Mouse (Mus musculus): Measurements from ENCODE around the gene Hnrnpa1. TPM values are rescaled to one million over a fixed set of nuclear protein-coding genes. Genes with fewer than 3 reads are reported as not detected.
A peak's percentile ranks its signal among the peaks of the same experiment; 100 is the strongest.
"Not testable (repeated sequence)": the region's sequence is repeated elsewhere in the genome, so short reads cannot be mapped to it uniquely, and the experiment has no call there.

Hnrnpa1 gene
- polyA plus RNA-seq, 1 experiment, result 185 TPM

DNA sequence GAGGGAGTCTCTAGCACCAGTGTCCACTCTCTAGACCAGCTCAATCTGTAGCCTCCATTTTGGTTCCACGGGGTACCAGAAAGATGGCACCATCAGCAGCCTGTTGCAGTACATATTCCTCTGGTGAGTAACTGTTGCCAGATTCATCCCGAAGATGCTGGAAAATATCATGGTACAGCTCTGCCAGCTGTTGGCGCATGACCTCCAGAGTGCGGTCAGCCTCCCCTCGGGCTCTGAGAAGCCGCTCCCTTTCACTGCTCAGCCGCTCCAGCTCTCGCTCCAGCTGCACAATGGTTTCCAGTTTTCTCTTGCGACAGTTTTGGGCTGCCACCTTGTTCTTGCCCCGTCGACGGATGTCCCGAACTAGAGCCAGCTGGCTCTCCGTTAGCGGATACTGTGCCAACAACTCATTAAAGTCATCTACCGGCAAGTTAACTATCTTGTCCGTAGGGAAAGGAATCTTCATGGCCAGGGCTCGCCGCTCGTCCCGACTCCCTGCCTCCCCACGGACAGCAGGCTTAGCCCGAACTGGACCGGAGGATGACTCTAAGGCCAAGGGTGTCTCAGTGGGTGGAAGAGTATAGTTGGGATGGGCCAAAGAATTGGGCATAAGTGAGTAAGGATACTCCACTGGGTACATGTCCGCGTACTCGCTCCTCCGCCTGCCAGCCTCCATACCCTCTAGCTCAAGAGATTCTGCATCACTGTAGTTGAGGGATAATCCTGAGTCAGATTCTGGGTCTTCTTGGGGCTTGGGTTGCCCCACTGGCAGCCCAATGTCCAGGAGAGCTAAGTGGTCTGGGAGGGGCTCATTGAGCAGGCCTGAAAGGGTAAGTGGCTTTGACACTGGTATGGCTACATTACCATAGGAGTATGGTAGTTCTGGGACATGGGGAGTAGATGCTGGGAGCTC lies 8.4 kb downstream of the Hnrnpa1 start:
- 70% methylated on average over 28 of the region's 28 CpGs for WGBS
- no peak overlapping the region for H3K4me3 ChIP-seq (ENCODE audit: insufficient read depth, low read depth, low read length)
- TF ChIP-seq POLR2A (IDR thresholded peaks at IDR 0.05; ENCODE audit: insufficient read depth, low read depth, low read length) (no peak), CTCF (IDR thresholded peaks at IDR 0.05; ENCODE audit: insufficient read depth, low read depth, low read length) (no peak)
- H3K4me1 ChIP-seq (ENCODE audit: control insufficient read depth, insufficient read depth, low read length), result no peaks in the 10 kb centered on the region
- no peak overlapping the region for H3K27ac ChIP-seq (ENCODE audit: insufficient read depth, low read depth, low read length)

DNA sequence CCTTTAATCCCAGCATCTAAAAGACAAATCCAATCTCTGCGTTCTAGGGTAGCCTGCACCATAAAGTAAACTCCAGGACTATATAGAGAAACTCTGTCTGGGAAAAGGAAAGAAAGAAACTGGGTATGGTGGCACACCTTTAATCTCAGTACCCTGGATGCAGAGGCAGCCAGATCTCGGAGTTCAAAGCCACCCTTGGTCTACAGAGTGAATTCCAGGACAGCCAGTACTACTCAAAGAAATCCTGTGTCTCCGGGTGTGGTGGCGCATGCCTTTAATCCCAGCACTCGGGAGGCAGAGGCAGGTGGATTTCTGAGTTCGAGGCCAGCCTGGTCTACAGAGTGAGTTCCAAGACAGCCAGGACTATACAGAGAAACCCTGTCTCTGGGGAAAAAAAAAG lies 9.3 kb downstream of the Hnrnpa1 start:
- not testable (repeated sequence) for H3K4me1 ChIP-seq (ENCODE audit: control insufficient read depth, insufficient read depth, low read length); H3K4me3 ChIP-seq (ENCODE audit: insufficient read depth, low read depth, low read length); H3K27ac ChIP-seq (ENCODE audit: insufficient read depth, low read depth, low read length)
- WGBS, result 85% methylated on average over 6 of the region's 6 CpGs

DNA sequence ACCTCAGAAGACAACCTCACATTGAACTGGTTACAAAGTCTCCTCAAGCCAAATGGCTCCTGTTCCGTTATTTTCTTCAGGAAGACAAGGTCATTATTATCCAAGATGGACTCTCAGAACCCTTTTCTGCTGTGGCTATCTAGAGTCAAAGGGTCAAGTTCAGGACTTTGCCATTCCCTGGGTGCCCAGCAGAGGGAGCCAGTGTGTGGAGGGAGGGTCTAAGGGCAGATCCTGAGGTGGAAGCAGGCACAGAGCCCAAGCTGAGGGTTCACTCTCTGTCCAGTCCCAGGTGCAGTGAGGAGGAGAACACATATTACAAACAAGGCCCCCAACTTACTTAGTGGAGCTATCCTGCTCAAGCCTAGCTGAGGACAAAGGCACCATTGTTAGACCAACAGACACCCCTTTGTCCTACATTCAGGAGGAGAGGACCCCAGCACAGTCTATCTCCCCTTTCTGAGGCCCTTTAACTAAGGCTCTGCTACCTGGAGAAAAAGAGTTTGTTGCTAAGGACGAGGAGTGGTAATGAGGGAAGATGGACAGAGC lies 10.0 kb downstream of the Hnrnpa1 start:
- Histone ChIP-seq H3K27ac (ENCODE audit: insufficient read depth, low read depth, low read length) (no peak overlapping the region), H3K4me3 (ENCODE audit: insufficient read depth, low read depth, low read length) (no peak overlapping the region), H3K4me1 (ENCODE audit: control insufficient read depth, insufficient read depth, low read length) (peaks cover 5% of the 10 kb centered on the region; the same call in 1 of the 2 replicates)
- TF ChIP-seq POLR2A (IDR thresholded peaks at IDR 0.05; ENCODE audit: insufficient read depth, low read depth, low read length), result no peak
- peak; percentile 85; the same call in 1 of the 2 replicates for TF ChIP-seq CTCF (IDR thresholded peaks at IDR 0.05; ENCODE audit: insufficient read depth, low read depth, low read length)
- WGBS, result 23% methylated on average over 2 of the region's 2 CpGs

DNA sequence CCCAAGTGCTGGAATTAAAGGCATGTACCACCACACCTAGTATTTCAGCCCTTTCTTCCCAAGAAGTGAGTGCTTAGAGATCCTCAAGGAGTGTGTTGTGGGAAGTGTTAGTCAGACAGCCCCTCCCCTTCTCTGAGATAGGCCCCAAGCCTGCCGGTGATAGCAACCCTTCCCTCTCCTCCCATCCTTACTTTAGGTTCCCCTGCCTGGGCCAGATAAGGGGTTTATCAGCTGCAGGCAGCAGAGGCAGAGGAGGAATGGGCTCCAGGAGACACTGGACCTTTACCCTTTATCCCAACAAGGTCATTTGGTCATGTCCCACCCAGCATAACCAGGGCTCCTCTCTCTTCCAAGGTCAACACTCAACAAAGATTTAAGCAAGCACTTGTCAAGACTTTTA lies 11.4 kb downstream of the Hnrnpa1 start:
- H3K4me1 ChIP-seq (ENCODE audit: control insufficient read depth, insufficient read depth, low read length), result peaks cover 6% of the 10 kb centered on the region; the same call in 1 of the 2 replicates
- no peak for TF ChIP-seq POLR2A (IDR thresholded peaks at IDR 0.05; ENCODE audit: insufficient read depth, low read depth, low read length)
- TF ChIP-seq CTCF (IDR thresholded peaks at IDR 0.05; ENCODE audit: insufficient read depth, low read depth, low read length), result no peak
- 40% methylated on average over 1 of the region's 1 CpGs for WGBS
- no peak overlapping the region for H3K27ac ChIP-seq (ENCODE audit: insufficient read depth, low read depth, low read length)
- H3K4me3 ChIP-seq (ENCODE audit: insufficient read depth, low read depth, low read length), result no peak overlapping the region

DNA sequence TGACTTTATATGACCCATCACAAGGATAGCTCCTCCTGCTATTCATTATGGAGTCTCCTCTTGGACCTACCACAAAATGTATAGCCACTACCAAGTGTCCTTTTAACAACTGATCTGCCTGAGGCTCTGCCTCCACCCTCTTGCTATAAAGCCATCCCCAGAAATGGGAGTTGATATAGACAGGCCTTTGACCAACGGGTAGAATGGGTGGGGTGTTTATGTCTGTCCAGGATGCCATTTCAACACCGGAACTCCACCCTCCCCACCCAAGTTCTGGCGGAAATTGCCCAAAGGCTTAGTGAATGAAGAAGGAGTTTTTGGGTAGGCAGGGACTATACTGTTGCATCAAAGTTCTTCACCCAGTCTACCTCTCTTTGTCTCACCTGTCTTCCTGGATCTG lies 12.4 kb downstream of the Hnrnpa1 start:
- WGBS, result 83% methylated on average over 3 of the region's 3 CpGs

DNA sequence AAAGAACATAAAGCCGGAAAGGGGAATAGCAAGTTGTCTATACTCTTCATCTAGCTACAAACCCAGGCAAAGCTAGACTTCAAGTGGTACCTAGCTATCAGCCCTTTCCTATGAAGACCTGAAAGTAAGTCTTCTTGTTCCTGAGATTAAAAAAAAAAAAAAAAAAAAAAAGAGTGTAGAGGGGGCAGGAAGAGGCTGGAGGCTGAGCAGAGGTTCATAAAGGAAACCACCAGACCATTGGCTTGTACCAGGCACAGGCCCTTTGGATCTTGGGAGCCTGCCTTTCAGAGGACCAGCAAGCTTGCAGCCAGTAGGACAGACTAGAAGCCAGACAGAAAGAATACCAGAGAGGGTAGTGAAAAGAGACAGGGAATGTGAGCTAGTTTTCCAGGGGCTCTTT lies 13.1 kb downstream of the Hnrnpa1 start:
- WGBS, result 100% methylated on average over 1 of the region's 1 CpGs
- Histone ChIP-seq H3K4me1 (ENCODE audit: control insufficient read depth, insufficient read depth, low read length) (peaks cover 6% of the 10 kb centered on the region; the same call in 1 of the 2 replicates), H3K4me3 (ENCODE audit: insufficient read depth, low read depth, low read length) (no peak overlapping the region), H3K27ac (ENCODE audit: insufficient read depth, low read depth, low read length) (no peak overlapping the region)
- TF ChIP-seq POLR2A (IDR thresholded peaks at IDR 0.05; ENCODE audit: insufficient read depth, low read depth, low read length) (no peak), CTCF (IDR thresholded peaks at IDR 0.05; ENCODE audit: insufficient read depth, low read depth, low read length) (no peak)

More for the DNA sequence above, 12.4 kb downstream of the Hnrnpa1 start:
- Histone ChIP-seq H3K27ac (ENCODE audit: insufficient read depth, low read depth, low read length) (no peak overlapping the region), H3K4me1 (ENCODE audit: control insufficient read depth, insufficient read depth, low read length) (peaks cover 6% of the 10 kb centered on the region; the same call in 1 of the 2 replicates), H3K4me3 (ENCODE audit: insufficient read depth, low read depth, low read length) (no peak overlapping the region)
- no peak for TF ChIP-seq POLR2A (IDR thresholded peaks at IDR 0.05; ENCODE audit: insufficient read depth, low read depth, low read length)
- no peak for TF ChIP-seq CTCF (IDR thresholded peaks at IDR 0.05; ENCODE audit: insufficient read depth, low read depth, low read length)

DNA sequence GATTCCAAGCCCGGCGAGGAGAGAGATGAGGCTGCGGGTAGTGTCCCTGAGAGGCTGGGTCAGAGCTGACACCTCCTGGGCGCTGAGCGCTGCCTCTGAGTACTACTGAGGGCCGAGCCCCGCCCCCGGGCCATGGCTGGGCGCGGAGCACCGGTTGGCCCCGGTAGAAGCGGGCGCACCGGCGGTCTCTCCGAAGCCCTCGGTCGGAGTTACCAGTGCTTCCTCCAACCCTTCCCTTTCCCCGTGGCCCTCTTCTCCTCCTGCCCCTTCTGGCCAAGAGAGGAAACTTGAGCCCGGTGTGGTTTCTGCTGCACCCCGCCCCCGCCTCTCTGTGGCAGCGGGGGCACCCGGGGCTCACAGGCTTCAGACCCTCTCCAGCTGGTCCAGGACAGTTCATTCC lies 14.9 kb downstream of the Hnrnpa1 start:
- H3K4me3 ChIP-seq (ENCODE audit: insufficient read depth, low read depth, low read length), result peak overlapping the region; percentile 27
- H3K27ac ChIP-seq (ENCODE audit: insufficient read depth, low read depth, low read length), result no peak overlapping the region
- TF ChIP-seq POLR2A (IDR thresholded peaks at IDR 0.05; ENCODE audit: insufficient read depth, low read depth, low read length) (no peak), CTCF (IDR thresholded peaks at IDR 0.05; ENCODE audit: insufficient read depth, low read depth, low read length) (no peak)
- peaks cover 6% of the 10 kb centered on the region; the same call in 1 of the 2 replicates for H3K4me1 ChIP-seq (ENCODE audit: control insufficient read depth, insufficient read depth, low read length)
- 2% methylated on average over 25 of the region's 25 CpGs for WGBS

DNA sequence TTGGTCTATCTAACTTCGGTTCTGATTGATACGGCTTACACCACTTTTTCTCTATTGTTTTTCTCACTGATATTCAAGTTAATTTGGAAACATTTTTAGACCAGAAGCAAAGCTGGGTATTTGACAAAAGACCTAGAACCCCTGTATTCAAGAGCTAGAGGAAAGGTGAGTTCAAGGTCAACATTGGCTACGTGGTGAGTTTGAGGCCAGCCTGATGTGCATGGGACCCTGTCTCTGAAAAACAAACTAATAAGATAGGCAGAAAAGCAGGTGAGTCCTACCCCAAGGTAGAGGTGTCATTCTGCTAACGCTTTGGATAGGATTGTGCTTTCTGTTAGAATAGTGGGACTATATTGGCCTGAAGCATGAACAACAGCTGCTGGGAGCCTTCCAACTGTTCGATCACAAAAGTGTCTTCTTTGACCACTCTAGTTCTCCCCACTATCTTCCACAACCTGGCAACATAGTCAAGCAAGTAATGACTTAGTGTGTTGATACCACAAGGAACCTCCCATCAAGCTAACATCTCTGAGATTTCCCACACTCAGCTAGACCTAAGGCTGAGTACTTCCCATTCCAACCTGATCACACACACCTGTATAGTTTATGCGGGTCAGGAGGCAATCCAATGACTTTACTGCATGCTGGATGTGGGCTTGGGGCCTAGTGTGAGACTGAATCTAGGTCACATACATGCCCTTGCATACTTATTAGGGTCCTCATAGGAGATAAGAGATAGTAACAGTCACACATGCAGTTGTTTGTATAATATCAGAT lies 16.2 kb downstream of the Hnrnpa1 start:
- H3K4me1 ChIP-seq (ENCODE audit: control insufficient read depth, insufficient read depth, low read length), result peaks cover 6% of the 10 kb centered on the region; the same call in 1 of the 2 replicates
- H3K4me3 ChIP-seq (ENCODE audit: insufficient read depth, low read depth, low read length), result no peak overlapping the region
- H3K27ac ChIP-seq (ENCODE audit: insufficient read depth, low read depth, low read length), result no peak overlapping the region
- no peak for TF ChIP-seq POLR2A (IDR thresholded peaks at IDR 0.05; ENCODE audit: insufficient read depth, low read depth, low read length)
- no peak for TF ChIP-seq CTCF (IDR thresholded peaks at IDR 0.05; ENCODE audit: insufficient read depth, low read depth, low read length)
- WGBS, result 95% methylated on average over 6 of the region's 6 CpGs

Measured in olfactory bulb, adult 2 months (tissue).